Mouse (Mus musculus) bone marrow, adult 2 months (tissue): Measurements from ENCODE around the gene Stra6l.

Experiments used
- CTCF ChIP-seq: fragments of 200-500 bp; IDR thresholded peaks from 2 replicates; pipeline ENCODE4 v1.5.1; 2011; ENCODE audit warnings: low read length, control low read depth; ENCODE audit not compliant: control insufficient read depth, insufficient read depth
- POLR2A ChIP-seq: fragments of 200-500 bp; IDR thresholded peaks from 2 replicates; pipeline ENCODE4 v1.6.1; 2011; ENCODE audit warnings: low read depth, mild to moderate bottlenecking, control low read depth, low read length, borderline replicate concordance; ENCODE audit not compliant: control insufficient read depth

- TF ChIP-seq CTCF (no peak), POLR2A (no peak)
Observed at GRCm38 (mm10) chr4:45851640-45852051, 3.2 kb downstream of the Stra6l start.
